Mouse (Mus musculus) limb, embryonic 10.5 days (tissue): ENCODE measurements around the gene Ncoa3. TPM values are rescaled to one million over a fixed set of nuclear protein-coding genes. Genes with fewer than 3 reads are reported as not detected.

Experiments used
- DNase-seq: peaks from one replicate; pipeline ENCODE4 v3.0.0-alpha.2; 2017; ENCODE audit warnings: low spot score
- H3K27ac ChIP-seq: fragments of 300-500 bp; sonication (generic); 2 replicates; pipeline ENCODE4 v1.5.1; 2016; ENCODE audit warnings: mild to moderate bottlenecking
- H3K27me3 ChIP-seq: fragments of 300-500 bp; sonication (generic); 2 replicates; pipeline ENCODE4 v1.6.1; 2016; ENCODE audit warnings: low read depth, mild to moderate bottlenecking; ENCODE audit not compliant: poor library complexity, severe bottlenecking
- H3K36me3 ChIP-seq: fragments of 300-500 bp; sonication (generic); 2 replicates; pipeline ENCODE4 v1.6.1; 2016; ENCODE audit warnings: mild to moderate bottlenecking, moderate library complexity
- H3K4me1 ChIP-seq: fragments of 300-500 bp; sonication (generic); 2 replicates; pipeline ENCODE4 v1.6.1; 2016
- H3K4me3 ChIP-seq: fragments of 300-500 bp; sonication (generic); 2 replicates; pipeline ENCODE4 v1.5.1; 2016; ENCODE audit warnings: mild to moderate bottlenecking, moderate library complexity
- H3K9me3 ChIP-seq: fragments of 300-500 bp; sonication (generic); replicated peaks from 2 replicates; pipeline ENCODE4 v1.6.1; 2016; ENCODE audit warnings: mild to moderate bottlenecking
- WGBS: fragments of 180-500 bp; shearing (Covaris S2); methylation state at CpG from one replicate; pipeline ENCODE4 v1.1.7; 2016; 5-methylcytosine and 5-hydroxymethylcytosine counted together
- polyA plus RNA-seq: library from polyadenylated mRNA; unstranded; fragments of >200 nt; fragmentation: Nextera tagmentation; extraction: Ambion mirVana; gene quantifications from 2 replicates; pipeline ENCODE4 v1.2.1, GENCODE M21; 2016

The Ncoa3 gene
- polyA plus RNA-seq, 1 experiment from 2014 or later, result 15.5 TPM

DNA sequence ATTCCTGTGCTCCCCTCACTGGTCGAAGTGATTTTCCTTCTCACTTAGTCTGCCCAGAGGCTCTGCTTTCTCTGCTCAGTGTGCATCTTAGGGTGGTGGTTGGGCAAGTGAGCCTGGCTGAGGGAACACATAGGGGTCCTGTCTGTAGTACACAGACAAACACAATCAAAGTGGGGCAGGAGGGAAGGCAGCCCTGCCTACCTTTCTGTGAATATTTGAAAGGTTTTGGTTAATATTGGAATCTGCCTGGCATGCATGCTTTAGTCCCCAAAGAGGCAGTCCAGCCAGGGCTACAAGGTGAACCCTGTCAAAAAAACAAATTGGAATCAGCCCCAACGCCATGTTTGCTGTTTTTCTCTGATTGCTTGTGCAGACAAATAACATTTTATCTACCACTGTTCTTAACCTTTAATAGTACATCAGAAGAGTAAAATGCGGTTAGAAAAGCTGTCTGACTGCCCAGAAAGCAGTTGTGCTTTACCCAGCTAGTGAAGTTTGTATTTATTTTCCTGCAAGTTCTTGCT is 42.6 kb downstream of the Ncoa3 start:
- H3K4me3 ChIP-seq, result no peak overlapping the region
- H3K27ac ChIP-seq, result peak overlapping the region; percentile 8; the same call in 1 of the 2 replicates
- WGBS, result 69% methylated on average over 3 of the region's 3 CpGs
- H3K4me1 ChIP-seq, result peaks cover 40% of the 10 kb centered on the region
- H3K9me3 ChIP-seq, result no peaks in the 10 kb centered on the region
- DNase-seq, result no peak
- peaks cover 7% of the 10 kb centered on the region; the same call in 1 of the 2 replicates for H3K36me3 ChIP-seq
- H3K27me3 ChIP-seq, result no peaks in the 10 kb centered on the region

GRCm38 (mm10) chr2:166035725-166036124 is 43.3 kb downstream of the Ncoa3 start:
- Histone ChIP-seq H3K4me1 (peaks cover 38% of the 10 kb centered on the region), H3K27ac (no peak overlapping the region), H3K4me3 (no peak overlapping the region), H3K27me3 (no peaks in the 10 kb centered on the region), H3K9me3 (no peaks in the 10 kb centered on the region), H3K36me3 (peaks cover 7% of the 10 kb centered on the region; the same call in 1 of the 2 replicates)
- no peak for DNase-seq
- 55% methylated on average over 3 of the region's 3 CpGs for WGBS

- Histone ChIP-seq H3K36me3 (peaks cover 7% of the 10 kb centered on the region; the same call in 1 of the 2 replicates), H3K4me3 (no peak overlapping the region), H3K27me3 (no peaks in the 10 kb centered on the region), H3K9me3 (no peaks in the 10 kb centered on the region), H3K27ac (no peak overlapping the region), H3K4me1 (peaks cover 33% of the 10 kb centered on the region)
- 91% methylated on average over 4 of the region's 4 CpGs for WGBS
- DNase-seq, result no peak
Observed at GRCm38 (mm10) chr2:166039681-166040080, 47.2 kb downstream of the Ncoa3 start.

- Histone ChIP-seq H3K36me3 (peaks cover 4% of the 10 kb centered on the region), H3K9me3 (no peaks in the 10 kb centered on the region), H3K4me1 (peaks cover 38% of the 10 kb centered on the region), H3K27me3 (no peaks in the 10 kb centered on the region), H3K4me3 (no peak overlapping the region), H3K27ac (no peak overlapping the region)
- no peak for DNase-seq
- WGBS, result 93% methylated on average over 1 of the region's 1 CpGs
Observed at GRCm38 (mm10) chr2:166042542-166042941, 50.1 kb downstream of the Ncoa3 start.

GRCm38 (mm10) chr2:166045006-166045405 is 52.6 kb downstream of the Ncoa3 start:
- Histone ChIP-seq H3K27ac (no peak overlapping the region), H3K4me1 (peaks cover 36% of the 10 kb centered on the region), H3K36me3 (peaks cover 28% of the 10 kb centered on the region), H3K9me3 (no peaks in the 10 kb centered on the region), H3K27me3 (no peaks in the 10 kb centered on the region), H3K4me3 (no peak overlapping the region)
- no peak for DNase-seq
- WGBS, result 84% methylated on average over 2 of the region's 2 CpGs

- no peak for DNase-seq
- no peak overlapping the region for H3K27ac ChIP-seq
- WGBS, result 84% methylated on average over 10 of the region's 10 CpGs
- peaks cover 30% of the 10 kb centered on the region for H3K4me1 ChIP-seq
- H3K9me3 ChIP-seq, result no peaks in the 10 kb centered on the region
- H3K4me3 ChIP-seq, result no peak overlapping the region
- peaks cover 37% of the 10 kb centered on the region for H3K36me3 ChIP-seq
- no peaks in the 10 kb centered on the region for H3K27me3 ChIP-seq
Observed at GRCm38 (mm10) chr2:166045549-166046501, 53.4 kb downstream of the Ncoa3 start.

DNA sequence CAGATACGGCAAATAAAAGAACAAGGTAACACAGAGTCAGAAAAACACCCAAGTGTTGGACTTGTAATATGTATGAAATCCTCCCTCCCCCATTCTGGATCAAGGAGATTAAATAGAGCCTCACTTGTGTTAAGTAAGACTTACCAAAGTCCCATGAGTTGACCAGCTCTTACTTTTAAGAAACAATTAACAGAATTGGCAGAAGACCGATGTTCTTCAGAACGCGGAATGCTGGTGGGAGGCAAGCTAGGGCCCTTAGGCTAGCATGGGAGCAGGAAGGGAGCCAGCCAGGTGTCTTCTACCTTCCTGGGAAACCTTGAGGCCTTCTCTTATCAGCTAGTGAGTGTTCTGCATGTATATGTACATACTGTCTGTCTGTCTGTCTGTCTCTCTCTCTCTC is 55.5 kb downstream of the Ncoa3 start:
- 97% methylated on average over 4 of the region's 4 CpGs for WGBS
- Histone ChIP-seq H3K27me3 (no peaks in the 10 kb centered on the region), H3K4me3 (no peak overlapping the region), H3K9me3 (no peaks in the 10 kb centered on the region), H3K4me1 (peaks cover 16% of the 10 kb centered on the region), H3K27ac (no peak overlapping the region), H3K36me3 (peaks cover 58% of the 10 kb centered on the region)
- no peak for DNase-seq

DNA sequence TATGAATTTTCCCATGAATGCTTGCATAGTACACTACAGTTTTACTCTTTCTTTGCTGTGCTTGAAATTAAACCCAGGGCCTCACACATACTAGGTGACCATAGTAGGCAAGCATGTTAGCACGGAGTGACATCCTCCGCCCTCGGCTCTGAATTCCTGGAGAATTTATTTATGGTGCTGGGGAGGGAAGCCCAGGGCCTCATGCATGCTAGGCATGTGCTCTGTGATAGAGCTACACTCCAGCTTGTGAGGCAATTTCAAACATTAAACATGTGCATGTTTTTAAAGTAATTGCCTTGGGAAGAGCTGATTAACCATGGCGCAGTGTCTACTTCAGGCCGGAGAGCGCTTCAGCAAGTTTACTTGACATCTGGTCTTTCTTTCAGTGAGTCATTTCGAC is 56.4 kb downstream of the Ncoa3 start:
- Histone ChIP-seq H3K27me3 (no peaks in the 10 kb centered on the region), H3K4me3 (no peak overlapping the region), H3K27ac (no peak overlapping the region), H3K36me3 (peaks cover 66% of the 10 kb centered on the region), H3K9me3 (no peaks in the 10 kb centered on the region), H3K4me1 (peaks cover 9% of the 10 kb centered on the region; the same call in 1 of the 2 replicates)
- DNase-seq, result no peak
- 92% methylated on average over 7 of the region's 7 CpGs for WGBS

GRCm38 (mm10) chr2:166051421-166051820 is 59.0 kb downstream of the Ncoa3 start:
- H3K27me3 ChIP-seq, result no peaks in the 10 kb centered on the region
- H3K36me3 ChIP-seq, result peaks cover 91% of the 10 kb centered on the region
- DNase-seq, result no peak
- H3K9me3 ChIP-seq, result no peaks in the 10 kb centered on the region
- H3K4me3 ChIP-seq, result no peak overlapping the region
- no peak overlapping the region for H3K27ac ChIP-seq
- H3K4me1 ChIP-seq, result no peaks in the 10 kb centered on the region
- 87% methylated on average over 17 of the region's 17 CpGs for WGBS

DNA sequence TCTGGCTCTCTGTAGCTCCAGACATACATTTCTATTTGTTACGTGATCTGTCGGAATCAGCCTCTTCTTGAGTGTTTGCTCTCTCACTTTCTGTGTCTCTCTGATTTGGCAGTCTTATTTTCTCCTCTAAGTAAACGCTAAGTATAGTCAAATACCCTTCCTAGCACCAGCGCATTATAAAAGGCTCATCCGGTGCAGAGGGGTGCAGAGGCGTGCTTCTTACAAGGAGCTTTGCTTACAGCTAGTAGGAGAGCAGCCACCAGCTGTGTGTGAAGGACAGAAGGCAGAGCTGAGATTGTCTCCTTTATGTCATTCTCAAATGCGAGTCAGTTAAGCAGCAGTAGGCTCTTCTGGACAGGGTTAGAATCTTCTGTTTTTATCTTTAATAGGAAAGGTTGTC is 59.5 kb downstream of the Ncoa3 start:
- H3K4me3 ChIP-seq, result no peak overlapping the region
- whole genome bisulfite sequencing, result 94% methylated on average over 7 of the region's 7 CpGs
- H3K4me1 ChIP-seq, result no peaks in the 10 kb centered on the region
- no peaks in the 10 kb centered on the region for H3K27me3 ChIP-seq
- peaks cover 97% of the 10 kb centered on the region for H3K36me3 ChIP-seq
- H3K27ac ChIP-seq, result no peak overlapping the region
- DNase-seq, result no peak
- no peaks in the 10 kb centered on the region for H3K9me3 ChIP-seq

- no peak for DNase-seq
- Histone ChIP-seq H3K9me3 (no peaks in the 10 kb centered on the region), H3K4me1 (no peaks in the 10 kb centered on the region), H3K27me3 (no peaks in the 10 kb centered on the region), H3K36me3 (peaks cover 96% of the 10 kb centered on the region), H3K4me3 (no peak overlapping the region), H3K27ac (no peak overlapping the region)
- WGBS, result 95% methylated on average over 14 of the region's 14 CpGs
Observed at GRCm38 (mm10) chr2:166054002-166054539, 61.6 kb downstream of the Ncoa3 start.

DNA sequence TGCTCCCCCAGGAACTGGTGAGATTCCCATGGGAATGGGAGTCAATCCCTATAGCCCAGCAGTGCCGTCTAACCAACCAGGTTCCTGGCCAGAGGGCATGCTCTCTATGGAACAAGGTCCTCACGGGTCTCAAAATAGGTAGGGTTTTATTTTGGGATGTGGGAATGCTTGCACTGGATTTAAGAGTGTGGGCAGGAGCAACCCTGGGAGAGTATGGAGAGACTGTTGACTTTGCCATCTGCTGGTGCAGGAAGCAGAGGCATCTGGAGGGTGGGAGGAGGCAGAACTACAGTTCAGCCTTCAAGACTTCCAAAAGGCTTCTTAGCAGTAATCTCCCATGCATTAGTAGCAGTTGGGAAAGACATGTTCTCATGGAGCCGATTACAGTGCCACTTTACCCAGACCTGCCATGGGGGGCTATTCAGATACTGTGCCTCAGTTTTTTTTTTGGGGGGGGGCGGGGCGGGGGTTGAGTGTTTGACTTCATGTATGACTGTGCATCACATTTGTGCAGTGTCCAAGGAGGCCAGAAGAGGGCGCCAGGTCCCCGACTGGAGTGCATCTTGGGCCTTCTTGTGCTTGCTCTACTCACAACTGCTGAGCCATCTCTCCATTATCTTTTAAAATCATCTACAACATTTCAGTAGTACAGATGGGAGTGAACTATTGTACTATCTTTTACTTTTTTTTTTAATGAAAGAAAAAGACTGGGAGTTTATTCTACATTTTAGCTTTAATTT is 67.4 kb downstream of the Ncoa3 start:
- 81% methylated on average over 7 of the region's 7 CpGs for WGBS
- peak; percentile 65 for DNase-seq
- Histone ChIP-seq H3K36me3 (peaks cover 92% of the 10 kb centered on the region), H3K4me3 (no peak overlapping the region), H3K27me3 (no peaks in the 10 kb centered on the region), H3K4me1 (no peaks in the 10 kb centered on the region), H3K9me3 (no peaks in the 10 kb centered on the region), H3K27ac (no peak overlapping the region)
